ENCODE assay signal across 13 mouse cellular contexts in the genomic region with DNA sequence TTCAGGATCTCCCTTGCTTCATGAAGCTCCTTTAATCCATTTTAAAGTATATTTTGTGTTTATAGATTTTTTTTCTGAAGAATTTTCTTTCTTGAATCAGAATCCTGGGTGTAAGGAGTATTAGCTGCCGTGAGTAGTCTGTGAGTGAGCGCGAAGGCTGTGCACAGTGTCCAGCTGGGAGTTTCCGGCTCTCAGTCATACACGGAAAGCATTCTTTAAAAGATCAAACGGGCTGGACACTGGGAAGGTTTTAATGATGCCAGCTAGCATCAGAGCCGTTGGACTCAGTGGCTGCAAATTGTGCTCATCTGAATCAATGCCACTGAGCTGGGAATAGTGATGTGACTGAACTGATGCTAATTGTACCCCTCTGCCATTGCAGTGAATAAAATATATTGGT.
DNase-seq lines count a peak whose midpoint lies in the region; ATAC-seq and TF ChIP-seq lines count a peak whose summit lies in the region.
"Had no signal": no experiment of that assay in that cellular context is flagged by ENCODE, and none has a peak within 500 bp of the region (broad histone marks: within the 10 kb centered on the region; RNA-seq: fewer than 3 reads in every experiment).

No protein-coding gene starts in this region.

- no peaks in the 10 kb centered on the region for H3K27me3 ChIP-seq in embryonic facial prominence, embryonic 11.5 days (ENCODE audit: control insufficient read depth, insufficient read depth, low read length)
- no peaks in the 10 kb centered on the region for H3K27me3 ChIP-seq in embryonic facial prominence, embryonic 10.5 days (replicated peaks; ENCODE audit: low read depth, poor library complexity, severe bottlenecking)
- no peaks in the 10 kb centered on the region for H3K27me3 ChIP-seq in hindbrain, postnatal 0 days (ENCODE audit: insufficient read depth, low read length)
- H3K27me3 ChIP-seq: embryonic facial prominence, embryonic 13.5 days; limb, embryonic 12.5 days; lung, embryonic 15.5 days; stomach, embryonic 15.5 days had no signal

- H3K4me1 ChIP-seq in embryonic facial prominence, embryonic 11.5 days (ENCODE audit: control insufficient read depth, insufficient read depth, low read length): no peaks in the 10 kb centered on the region
- H3K4me1 ChIP-seq in embryonic facial prominence, embryonic 10.5 days: peaks cover 40% of the 10 kb centered on the region
- H3K4me1 ChIP-seq in hindbrain, postnatal 0 days (ENCODE audit: insufficient read depth, low read length): no peaks in the 10 kb centered on the region; the same call in 1 of the 2 replicates
- H3K4me1 ChIP-seq: heart, embryonic 10.5 days; lung, embryonic 15.5 days; stomach, embryonic 15.5 days had no signal

- H3K9me3 ChIP-seq in embryonic facial prominence, embryonic 11.5 days (replicated peaks; ENCODE audit: control insufficient read depth, low read length): no peaks in the 10 kb centered on the region
- H3K9me3 ChIP-seq in embryonic facial prominence, embryonic 10.5 days: no peaks in the 10 kb centered on the region
- no peaks in the 10 kb centered on the region for H3K9me3 ChIP-seq in hindbrain, postnatal 0 days (ENCODE audit: low read length)
- H3K9me3 ChIP-seq: embryonic facial prominence, embryonic 13.5 days; heart, embryonic 10.5 days; limb, embryonic 12.5 days; lung, embryonic 15.5 days; stomach, embryonic 15.5 days had no signal

- no peak for TF ChIP-seq CTCF in hindbrain, postnatal 0 days (IDR thresholded peaks at IDR 0.05; ENCODE audit: low read depth)

- no peak overlapping the region for H3K9ac ChIP-seq in embryonic facial prominence, embryonic 11.5 days (replicated peaks; ENCODE audit: low read length)
- H3K9ac ChIP-seq in hindbrain, postnatal 0 days (replicated peaks; ENCODE audit: low read length): 0 out of 2 replicates have a peak overlapping the region, but pooled peaks have one; percentile 13
- H3K9ac ChIP-seq: embryonic facial prominence, embryonic 13.5 days; limb, embryonic 12.5 days; lung, embryonic 15.5 days; stomach, embryonic 15.5 days had no signal

- no peak overlapping the region for H3K4me3 ChIP-seq in embryonic facial prominence, embryonic 11.5 days (ENCODE audit: low read depth, low read length)
- H3K4me3 ChIP-seq in embryonic facial prominence, embryonic 10.5 days: no peak overlapping the region
- H3K4me3 ChIP-seq in hindbrain, postnatal 0 days (ENCODE audit: low read length): no peak overlapping the region
- H3K4me3 ChIP-seq: embryonic facial prominence, embryonic 13.5 days; heart, embryonic 10.5 days; limb, embryonic 12.5 days; lung, embryonic 15.5 days; stomach, embryonic 15.5 days had no signal

- H3K4me2 ChIP-seq in embryonic facial prominence, embryonic 11.5 days (ENCODE audit: low read depth, low read length): no peak overlapping the region
- no peak overlapping the region for H3K4me2 ChIP-seq in hindbrain, postnatal 0 days (ENCODE audit: low read depth, low read length)
- H3K4me2 ChIP-seq: embryonic facial prominence, embryonic 13.5 days; limb, embryonic 12.5 days; lung, embryonic 15.5 days; stomach, embryonic 15.5 days had no signal

- no peaks in the 10 kb centered on the region for H3K36me3 ChIP-seq in embryonic facial prominence, embryonic 11.5 days (replicated peaks; ENCODE audit: control insufficient read depth, insufficient read depth, low read depth, low read length)
- H3K36me3 ChIP-seq in embryonic facial prominence, embryonic 10.5 days (replicated peaks): no peaks in the 10 kb centered on the region
- H3K36me3 ChIP-seq in hindbrain, postnatal 0 days (ENCODE audit: insufficient read depth, low read length): no peaks in the 10 kb centered on the region
- H3K36me3 ChIP-seq: embryonic facial prominence, embryonic 13.5 days; heart, embryonic 10.5 days; limb, embryonic 12.5 days; lung, embryonic 15.5 days; stomach, embryonic 15.5 days had no signal

- WGBS in embryonic facial prominence, embryonic 11.5 days: 48% methylated on average over 7 of the region's 7 CpGs
- WGBS in embryonic facial prominence, embryonic 10.5 days: 52% methylated on average over 7 of the region's 7 CpGs
- WGBS in hindbrain, postnatal 0 days: 25% methylated on average over 7 of the region's 7 CpGs

- no peak overlapping the region for H3K27ac ChIP-seq in embryonic facial prominence, embryonic 11.5 days (replicated peaks; ENCODE audit: low read depth, low read length)
- H3K27ac ChIP-seq in embryonic facial prominence, embryonic 10.5 days (replicated peaks): no peak overlapping the region
- H3K27ac ChIP-seq in hindbrain, postnatal 0 days: peak overlapping the region; percentile 15; the same call in 1 of the 2 replicates
- H3K27ac ChIP-seq: embryonic facial prominence, embryonic 13.5 days; heart, embryonic 10.5 days; limb, embryonic 12.5 days; lung, embryonic 15.5 days; stomach, embryonic 15.5 days had no signal

- ATAC-seq in embryonic facial prominence, embryonic 11.5 days (replicated peaks; ENCODE audit: insufficient number of reproducible peaks, low FRiP score, low TSS enrichment, low read depth): no peak
- no peak for ATAC-seq in hindbrain, postnatal 0 days

- peak; percentile 14 for DNase-seq in embryonic facial prominence, embryonic 11.5 days (ENCODE audit: low spot score)
- no peak for DNase-seq in embryonic facial prominence, embryonic 10.5 days (ENCODE audit: low spot score)
- peak; percentile 49 for DNase-seq in Muller cell, postnatal 12 days (ENCODE audit: inconsistent ontology term)
- peak; percentile 54 for DNase-seq in embryo, embryonic 11 days
- peak; percentile 25 for DNase-seq in hindbrain, postnatal 0 days (ENCODE audit: low spot score)
- no peak for DNase-seq in urinary bladder, postnatal 14 days (ENCODE audit: low spot score)
- no peak for DNase-seq in kidney, adult 9 months
- no peak for DNase-seq in B cell, adult 2 months

Comparison
In these comparisons a context has a peak if more than half of its experiments do, and no peak if none do; other contexts are left out.
1. DNase-seq: peak in embryonic facial prominence, embryonic 11.5 days (single experiment), Muller cell, postnatal 12 days (single experiment), embryo, embryonic 11 days (single experiment) and hindbrain, postnatal 0 days (single experiment); none in embryonic facial prominence, embryonic 10.5 days (single experiment), urinary bladder, postnatal 14 days (single experiment), kidney, adult 9 months (single experiment) and B cell, adult 2 months (0 of 2).